Mouse (Mus musculus): ENCODE data around the gene Unc119.

DNA sequence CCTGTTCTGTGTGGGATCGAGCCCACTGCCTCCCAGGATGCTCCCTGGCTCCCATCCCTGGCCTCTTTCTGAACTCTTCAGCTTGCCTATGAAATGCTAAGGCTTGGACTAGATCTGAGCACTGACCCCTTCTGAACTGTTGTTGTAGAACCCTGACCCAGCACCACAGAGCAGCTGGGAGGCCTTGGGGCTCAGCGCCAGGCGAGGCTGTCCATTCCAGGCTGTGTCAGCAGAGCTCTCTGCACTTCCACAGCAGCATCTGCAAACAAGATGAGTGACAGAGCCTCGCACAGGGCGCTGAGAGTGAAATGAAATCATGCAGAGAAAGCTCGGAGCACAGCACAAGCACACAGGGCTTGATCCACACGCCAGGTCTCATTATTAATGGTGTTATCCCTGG, 29.3 kb downstream of the Unc119 start:
- no peak for TF ChIP-seq CTCF (conservative IDR thresholded peaks at IDR 0.05; ENCODE audit: insufficient read depth, insufficient read length, low read depth, low read length)
- no peak for TF ChIP-seq POLR2A (IDR thresholded peaks at IDR 0.05; ENCODE audit: low read depth, low read length)
